Mouse (Mus musculus): ENCODE results near the gene Usp10.

The Usp10 gene

GRCm38 (mm10) chr8:119909944-119910546 is at the start of gene Usp10:
TSS of gene Usp10 (plus strand) at chr8:119910360.
- in situ Hi-C loops (cut with MboI; ENCODE audit: low pct_unique_long_range_greater_than_20kb in 1 of 2, low sequenced_read_pairs in 2 of 2, unreplicated experiment in 1 of 2): no loop called here

DNA sequence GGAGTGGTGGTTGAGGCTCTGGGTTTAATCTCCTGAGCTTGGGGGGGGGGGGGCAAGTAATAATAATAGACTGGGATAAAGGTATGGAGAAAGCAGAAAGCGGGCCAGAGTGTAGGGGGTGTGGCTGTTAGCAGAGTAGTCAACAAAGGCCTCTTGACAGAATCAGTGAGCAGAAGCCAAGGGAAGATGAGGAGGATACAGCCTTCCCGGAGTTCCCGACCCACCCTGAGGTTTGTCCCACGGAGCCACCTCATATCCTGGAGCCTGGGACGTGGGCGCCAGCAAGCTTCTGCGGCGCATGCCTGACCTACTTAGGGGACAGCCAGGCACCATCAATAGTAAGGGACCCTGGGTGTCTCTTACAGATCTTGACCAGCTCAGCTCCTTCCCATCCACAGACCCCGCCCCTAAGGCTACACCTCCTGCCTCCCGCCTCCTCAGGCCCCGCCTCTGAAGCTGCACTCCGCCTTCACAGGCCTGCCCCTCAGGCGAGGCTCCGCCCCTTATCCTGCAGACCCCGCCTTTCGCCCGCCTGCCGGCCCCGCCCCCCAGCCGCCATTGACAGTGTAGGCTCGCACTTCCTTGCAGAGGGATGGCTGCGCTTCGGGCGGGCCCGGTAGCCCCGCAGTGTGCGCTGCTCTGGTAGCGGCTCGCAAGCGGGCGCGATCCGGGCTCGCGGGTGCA is 48.3 kb upstream of the Usp10 start, which contains the start of gene Klhl36:
Gene Klhl36 (plus strand): TSS at position 561 of the 684 bp plus-strand sequence.
- in situ Hi-C loops (cut with MboI; ENCODE audit: low pct_unique_long_range_greater_than_20kb in 1 of 2, low sequenced_read_pairs in 2 of 2, unreplicated experiment in 1 of 2): no loop called here

DNA sequence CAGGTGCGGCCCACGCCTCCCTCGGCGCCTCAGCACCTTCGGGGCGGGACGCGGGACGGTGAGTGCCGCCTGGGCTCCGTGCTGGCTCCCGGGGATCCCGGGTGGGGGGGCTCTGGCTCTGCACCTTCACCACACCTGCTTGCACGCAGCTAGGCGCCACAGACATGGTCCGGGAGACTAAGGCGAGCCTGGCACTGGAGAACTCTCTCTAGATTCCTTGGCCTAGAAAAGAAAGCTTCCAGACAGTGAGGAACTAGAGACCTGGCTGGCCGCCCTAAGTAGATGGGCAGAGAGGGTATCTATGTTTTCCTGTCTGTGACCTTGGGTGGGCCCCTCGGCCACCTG is 47.8 kb upstream of the Usp10 start:
- in situ Hi-C loops (cut with MboI; ENCODE audit: low pct_unique_long_range_greater_than_20kb in 1 of 2, low sequenced_read_pairs in 2 of 2, unreplicated experiment in 1 of 2): no loop called here

DNA sequence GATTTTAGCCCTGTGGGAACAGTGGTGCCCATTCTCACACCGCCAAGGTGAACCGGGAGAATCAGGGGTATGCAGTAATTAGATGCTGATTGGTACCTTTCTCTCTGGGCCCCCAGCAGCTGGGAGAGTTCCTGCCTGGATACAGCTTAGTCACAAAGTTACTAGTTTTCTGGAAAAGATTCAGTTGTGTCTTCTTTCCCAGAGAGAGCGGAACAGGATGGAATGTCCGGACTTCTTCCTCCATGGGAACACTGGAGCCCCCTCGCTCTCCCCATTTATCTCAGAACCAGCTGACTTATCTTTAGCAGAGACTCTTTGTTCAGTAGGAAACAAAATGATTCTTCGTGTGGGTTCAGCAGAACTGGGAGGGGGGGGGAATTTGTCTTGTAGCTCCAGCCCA is 47.4 kb upstream of the Usp10 start:
- in situ Hi-C loops (cut with MboI; ENCODE audit: low pct_unique_long_range_greater_than_20kb in 1 of 2, low sequenced_read_pairs in 2 of 2, unreplicated experiment in 1 of 2): no loop called here

GRCm38 (mm10) chr8:119869616-119870015 is 40.5 kb upstream of the Usp10 start:
- in situ Hi-C loops (cut with MboI; ENCODE audit: low pct_unique_long_range_greater_than_20kb in 1 of 2, low sequenced_read_pairs in 2 of 2, unreplicated experiment in 1 of 2): no loop called here

GRCm38 (mm10) chr8:119873181-119873580 is 37.0 kb upstream of the Usp10 start:
- in situ Hi-C loops (cut with MboI; ENCODE audit: low pct_unique_long_range_greater_than_20kb in 1 of 2, low sequenced_read_pairs in 2 of 2, unreplicated experiment in 1 of 2): no loop called here

DNA sequence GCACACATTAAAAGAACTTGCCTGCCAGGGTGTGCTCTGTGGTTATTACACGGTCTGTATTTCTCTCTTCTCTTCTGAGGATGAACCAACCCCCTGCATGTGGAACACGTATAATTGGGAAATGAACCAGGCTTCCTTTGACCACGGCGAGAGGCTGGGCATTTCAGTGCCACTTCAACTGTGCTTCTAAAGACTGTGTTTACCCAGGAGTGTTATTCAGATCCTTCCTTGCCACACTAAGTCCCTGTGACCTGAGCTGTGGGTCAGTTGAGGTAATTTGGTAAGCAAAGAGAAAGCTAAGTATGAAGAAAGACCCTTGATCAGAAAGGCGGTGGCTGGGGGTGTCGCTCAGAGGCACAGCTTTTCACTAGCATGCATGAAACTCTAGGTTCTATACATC is 28.9 kb upstream of the Usp10 start:
- in situ Hi-C loops (cut with MboI; ENCODE audit: low pct_unique_long_range_greater_than_20kb in 1 of 2, low sequenced_read_pairs in 2 of 2, unreplicated experiment in 1 of 2): no loop called here

DNA sequence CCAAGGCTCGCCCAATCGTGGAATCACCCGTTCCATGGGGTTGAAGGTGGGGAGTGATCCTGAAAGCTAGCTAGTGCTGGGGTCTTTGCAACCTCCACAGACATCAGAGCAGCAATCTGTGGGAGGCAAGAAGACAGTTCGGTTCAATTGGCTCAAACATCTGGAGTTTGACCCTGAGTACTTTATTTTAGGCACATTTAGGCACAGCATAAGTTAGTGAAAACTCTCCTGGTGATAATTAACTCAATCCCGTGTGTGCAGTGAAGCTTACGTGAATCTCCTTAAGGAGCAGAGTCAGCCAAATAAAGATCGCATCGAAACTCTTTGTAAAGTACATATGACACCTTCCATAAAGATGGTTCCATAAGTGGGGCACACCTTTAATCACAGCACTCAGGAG is 28.2 kb upstream of the Usp10 start:
- in situ Hi-C loops (cut with MboI; ENCODE audit: low pct_unique_long_range_greater_than_20kb in 1 of 2, low sequenced_read_pairs in 2 of 2, unreplicated experiment in 1 of 2): no loop called here

DNA sequence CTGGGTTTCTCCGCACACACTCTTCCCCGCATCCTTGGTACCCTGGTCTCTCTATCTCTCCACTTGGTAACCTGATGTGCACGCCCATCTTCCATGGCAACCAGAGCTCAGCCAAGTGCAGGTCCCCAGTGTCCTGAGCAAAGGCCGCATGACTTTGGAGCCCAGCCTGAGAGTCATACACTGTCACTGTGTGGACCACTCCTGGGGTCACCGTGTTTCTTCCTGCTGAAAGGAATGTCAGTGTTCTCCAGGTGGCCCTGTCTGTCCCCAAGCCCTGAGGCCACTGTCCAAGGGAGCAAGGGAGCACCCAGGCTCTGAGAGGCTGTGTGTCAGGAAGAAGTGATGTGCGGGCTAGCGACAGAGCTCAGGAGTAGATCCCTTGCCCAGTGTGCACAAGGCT is 26.9 kb upstream of the Usp10 start:
- in situ Hi-C loops (cut with MboI; ENCODE audit: low pct_unique_long_range_greater_than_20kb in 1 of 2, low sequenced_read_pairs in 2 of 2, unreplicated experiment in 1 of 2): no loop called here

GRCm38 (mm10) chr8:119885612-119886011 is 24.5 kb upstream of the Usp10 start:
- in situ Hi-C loops (cut with MboI; ENCODE audit: low pct_unique_long_range_greater_than_20kb in 1 of 2, low sequenced_read_pairs in 2 of 2, unreplicated experiment in 1 of 2): no loop called here

DNA sequence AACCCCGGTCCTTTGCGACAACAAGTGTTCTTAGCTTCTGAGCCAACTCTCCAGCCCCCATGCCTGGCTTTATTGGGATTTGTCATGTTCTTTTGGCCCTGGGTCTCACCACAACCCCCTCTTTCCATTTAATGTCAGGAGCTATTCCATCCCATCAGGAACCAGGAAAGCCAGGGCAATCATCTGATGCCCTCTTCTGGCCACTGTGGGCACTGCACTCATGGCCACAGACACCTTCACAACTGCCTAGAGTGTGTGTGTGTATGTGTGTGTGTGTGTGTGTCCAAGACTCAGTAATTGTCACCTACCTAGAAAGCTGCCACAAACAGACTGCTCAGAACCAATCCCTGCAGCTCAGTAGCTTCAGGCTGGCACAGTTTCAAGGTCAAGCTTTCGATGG is 23.0 kb upstream of the Usp10 start:
- in situ Hi-C loops (cut with MboI; ENCODE audit: low pct_unique_long_range_greater_than_20kb in 1 of 2, low sequenced_read_pairs in 2 of 2, unreplicated experiment in 1 of 2): no loop called here

DNA sequence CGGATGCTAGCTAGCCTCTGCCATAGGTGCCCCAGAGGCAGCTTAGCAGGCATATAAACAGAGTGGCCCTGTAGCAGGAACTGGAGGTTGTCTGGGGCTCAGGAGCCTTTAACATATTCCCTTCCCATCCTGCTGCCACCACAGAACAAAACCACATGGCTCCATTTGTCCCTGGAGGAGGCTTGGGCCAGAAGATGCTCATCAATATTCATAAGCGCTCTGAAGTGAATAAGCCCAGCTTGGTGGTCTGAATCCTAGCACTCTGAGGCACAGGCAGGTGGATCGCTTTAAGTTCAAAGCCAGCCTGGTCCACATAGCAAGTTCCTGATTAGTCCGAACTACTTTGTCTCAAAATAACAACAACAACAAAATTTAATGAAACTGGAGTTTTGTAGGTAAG is 22.1 kb upstream of the Usp10 start:
- in situ Hi-C loops (cut with MboI; ENCODE audit: low pct_unique_long_range_greater_than_20kb in 1 of 2, low sequenced_read_pairs in 2 of 2, unreplicated experiment in 1 of 2): no loop called here

- in situ Hi-C loops (cut with MboI; ENCODE audit: low pct_unique_long_range_greater_than_20kb in 1 of 2, low sequenced_read_pairs in 2 of 2, unreplicated experiment in 1 of 2): no loop called here
Observed at GRCm38 (mm10) chr8:119897069-119897468, 13.1 kb upstream of the Usp10 start.

DNA sequence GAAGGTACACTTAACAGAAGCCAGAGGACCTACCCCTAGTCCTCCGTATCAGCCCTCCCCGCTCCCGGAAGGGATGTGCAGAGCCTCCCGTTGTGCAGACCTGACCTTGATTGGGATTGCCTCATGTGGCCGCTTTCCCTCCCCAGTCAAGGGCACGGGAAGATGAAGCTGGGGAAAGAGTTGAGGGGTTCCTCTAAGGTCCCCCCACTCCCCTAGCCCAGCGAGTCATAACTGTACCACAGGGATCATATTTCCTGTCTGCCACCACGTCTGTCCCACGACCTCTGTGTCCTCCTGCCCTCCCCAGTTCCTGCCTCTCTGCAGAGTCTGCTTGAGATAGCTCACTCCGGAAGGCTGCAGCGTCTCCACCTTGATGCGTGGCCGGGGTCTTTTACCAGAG is 12.2 kb upstream of the Usp10 start:
- in situ Hi-C loops (cut with MboI; ENCODE audit: low pct_unique_long_range_greater_than_20kb in 1 of 2, low sequenced_read_pairs in 2 of 2, unreplicated experiment in 1 of 2): no loop called here

DNA sequence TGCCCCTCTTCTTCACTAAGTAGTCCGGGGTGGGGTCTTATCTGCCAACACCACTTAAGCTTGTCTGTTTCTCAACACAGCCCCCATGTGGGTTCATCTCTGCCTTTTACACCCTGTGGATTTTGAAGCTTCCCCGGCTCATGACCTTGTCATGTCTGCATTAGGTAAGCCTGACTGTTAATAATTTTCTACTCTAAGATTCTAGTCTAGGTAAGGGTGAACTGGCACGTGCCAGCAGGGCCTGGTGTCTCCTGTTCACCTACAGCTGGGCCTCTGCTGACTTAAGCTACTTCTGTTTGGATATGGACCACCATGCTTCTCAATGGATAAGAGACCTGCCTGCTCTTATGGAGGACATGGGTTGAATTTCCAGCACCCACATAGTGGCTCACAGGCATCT is 8.8 kb upstream of the Usp10 start:
- in situ Hi-C loops (cut with MboI; ENCODE audit: low pct_unique_long_range_greater_than_20kb in 1 of 2, low sequenced_read_pairs in 2 of 2, unreplicated experiment in 1 of 2): no loop called here

DNA sequence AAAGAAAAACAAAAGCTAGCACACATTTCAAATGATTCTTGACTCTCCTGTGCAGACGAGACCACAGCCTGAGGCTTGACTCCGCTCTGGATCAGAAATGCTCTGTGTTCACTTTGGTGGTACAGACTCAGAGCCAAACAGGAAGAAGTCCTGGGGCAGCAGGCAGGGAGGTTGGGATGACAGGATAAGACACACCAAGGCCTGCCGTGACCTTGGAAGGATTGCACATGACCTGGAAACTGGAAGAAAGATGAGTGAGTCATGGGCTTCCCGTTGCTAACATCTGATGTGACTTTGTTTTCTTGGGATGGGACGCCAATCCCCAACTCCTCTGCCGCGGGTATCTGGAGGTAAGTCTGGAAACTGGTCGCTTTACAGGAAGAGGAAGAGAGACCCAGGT is 8.2 kb upstream of the Usp10 start:
- in situ Hi-C loops (cut with MboI; ENCODE audit: low pct_unique_long_range_greater_than_20kb in 1 of 2, low sequenced_read_pairs in 2 of 2, unreplicated experiment in 1 of 2): no loop called here

DNA sequence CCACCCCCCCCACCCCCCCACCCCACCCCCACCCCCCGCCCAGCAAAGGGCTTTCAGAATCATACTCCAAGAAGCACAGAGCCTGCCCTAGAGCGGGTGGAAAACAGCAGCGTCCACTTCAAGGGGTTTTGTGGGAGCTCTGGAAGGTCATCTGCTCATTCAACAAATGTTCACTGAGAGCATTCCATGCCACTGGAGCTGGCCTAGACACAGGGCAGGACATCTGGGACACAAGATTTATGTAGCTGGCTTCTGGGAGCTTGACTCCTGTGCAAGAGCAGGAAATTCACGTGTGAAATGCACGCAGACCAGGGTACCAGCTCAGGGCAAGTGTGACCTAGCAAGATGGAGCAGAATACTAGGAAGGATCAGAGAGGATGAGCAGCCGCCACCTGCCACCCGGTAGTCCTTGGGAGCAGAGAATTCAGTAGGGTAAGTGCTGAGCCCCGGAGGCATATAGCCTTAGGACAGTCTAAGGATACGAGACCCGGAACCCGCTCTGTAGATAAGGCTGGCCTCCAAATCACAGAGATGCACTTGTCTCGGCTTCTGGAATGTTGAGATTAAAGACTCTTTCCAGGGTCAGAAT is 5.7 kb upstream of the Usp10 start:
- in situ Hi-C loops (cut with MboI; ENCODE audit: low pct_unique_long_range_greater_than_20kb in 1 of 2, low sequenced_read_pairs in 2 of 2, unreplicated experiment in 1 of 2): no loop called here

DNA sequence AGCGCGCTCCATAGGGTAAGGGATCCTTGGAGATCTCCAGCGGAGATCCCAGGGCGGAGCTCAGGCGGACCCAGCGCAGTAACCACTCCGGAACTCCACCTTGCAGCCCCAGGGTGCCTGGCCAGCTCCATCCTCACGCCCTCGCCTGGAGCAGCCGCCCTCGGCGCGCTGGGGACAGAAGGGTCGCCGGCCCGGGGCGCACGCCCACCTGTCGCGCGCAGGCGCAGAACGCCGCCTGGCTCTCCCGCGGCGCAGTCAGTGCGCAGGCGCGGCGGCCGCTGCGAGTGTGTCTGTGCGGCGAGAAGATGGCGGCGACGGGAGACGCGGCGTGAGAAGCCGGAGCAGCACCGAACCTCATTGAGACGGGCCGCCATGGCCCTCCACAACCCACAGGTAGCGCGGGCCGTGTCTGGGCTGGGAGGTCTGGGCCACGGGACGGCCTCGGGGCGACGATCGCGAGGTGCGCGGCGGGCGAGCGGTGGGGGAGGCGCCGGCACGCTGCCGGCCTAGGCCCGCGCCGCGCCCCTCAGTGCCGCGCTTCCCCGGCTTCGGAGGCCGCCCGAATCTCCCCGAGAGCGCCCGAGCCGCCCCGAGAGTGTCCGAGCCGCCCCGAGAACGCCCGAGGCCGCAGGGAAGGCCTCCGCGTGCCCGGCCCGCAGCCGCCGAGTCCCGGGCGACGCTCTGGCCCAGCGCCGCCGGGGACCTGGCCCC is 542 bp downstream of the Usp10 start, which contains the start of gene Gm20388:
Gene Gm20388 (plus strand): TSS at position 295 of the 711 bp plus-strand sequence.
- in situ Hi-C loops (cut with MboI; ENCODE audit: low pct_unique_long_range_greater_than_20kb in 1 of 2, low sequenced_read_pairs in 2 of 2, unreplicated experiment in 1 of 2): no loop called here

DNA sequence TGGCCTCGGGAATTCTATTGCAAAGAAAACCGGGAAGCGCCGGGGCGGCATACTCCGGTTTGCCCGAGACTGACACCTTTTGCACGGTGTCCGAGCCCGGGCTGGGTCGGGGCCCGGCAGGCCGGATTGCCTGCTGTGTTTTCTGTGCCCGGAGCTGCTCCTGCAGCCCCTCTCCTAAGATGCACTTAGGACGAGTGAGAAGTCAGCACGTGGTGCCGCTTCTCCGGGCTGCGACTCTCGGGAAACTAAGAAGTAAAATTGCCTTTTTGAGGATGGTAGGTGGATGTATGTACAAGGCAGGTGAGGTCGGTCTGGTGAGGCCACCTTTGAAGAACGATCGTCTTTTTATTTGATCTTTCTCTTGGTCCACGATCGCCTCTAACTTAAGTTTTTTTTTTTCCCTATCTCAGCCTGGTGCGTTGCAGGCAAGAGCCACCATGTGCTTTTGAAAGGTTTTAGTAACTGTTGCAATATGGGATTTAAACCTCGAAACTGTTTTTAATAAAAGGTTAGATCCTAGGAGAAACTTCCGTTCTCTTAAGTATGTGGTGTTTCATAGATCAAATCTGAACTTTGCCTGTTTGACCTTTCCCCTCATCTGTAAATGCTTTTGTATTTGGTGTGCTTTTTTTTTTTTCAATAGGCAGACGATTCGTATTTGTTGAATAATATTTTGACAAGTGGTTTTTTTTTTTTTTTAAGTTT is 1.2 kb downstream of the Usp10 start:
- in situ Hi-C loops (cut with MboI; ENCODE audit: low pct_unique_long_range_greater_than_20kb in 1 of 2, low sequenced_read_pairs in 2 of 2, unreplicated experiment in 1 of 2): no loop called here
